Mouse (Mus musculus): Measurements from ENCODE around the gene Add1. TPM values are rescaled to one million over a fixed set of nuclear protein-coding genes. Genes with fewer than 3 reads are reported as not detected.

Gene Add1
- polyA plus RNA-seq, 1 experiment from 2014 or later: 204 TPM

- H3K27me3 ChIP-seq: no peaks in the 10 kb centered on the region
- under 1% methylated on average over 60 of the region's 60 CpGs for WGBS
- peak; percentile 100 for ATAC-seq
Measured at GRCm38 (mm10) chr5:34659686-34660590, 86.5 kb downstream of the Add1 start, which contains the start of the genes Nop14 and Grk4. TSS of gene Nop14 (minus strand) at chr5:34660148. TSS of gene Grk4 (plus strand) at chr5:34660379.

DNA sequence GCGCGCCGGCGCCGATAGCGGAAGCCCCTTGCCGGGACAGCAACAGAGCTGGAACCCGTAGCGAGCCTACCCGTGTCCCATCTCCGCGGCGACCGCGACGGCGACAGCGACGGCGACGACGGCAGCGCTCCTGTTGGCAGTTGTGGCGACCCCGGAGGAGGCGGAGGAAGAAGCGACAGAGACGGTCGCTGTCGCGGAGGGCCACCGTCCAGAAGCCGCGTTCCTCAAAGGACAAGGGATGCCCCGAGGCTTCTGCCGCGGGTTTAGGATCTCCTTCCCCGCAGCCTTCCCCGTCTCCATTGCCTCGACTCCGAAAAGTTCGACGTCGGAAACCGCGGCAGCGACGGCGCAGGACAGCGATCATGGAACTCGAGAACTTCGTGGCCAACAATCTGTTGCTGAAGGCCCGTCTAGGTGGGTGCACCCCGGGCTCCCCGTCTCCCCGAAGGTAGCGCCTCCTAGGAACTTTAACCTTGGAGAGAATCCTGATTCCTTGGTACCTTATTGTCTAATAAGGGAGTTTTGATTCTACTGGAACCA is 87.2 kb downstream of the Add1 start:
- H3K9ac ChIP-seq (replicated peaks): peak overlapping the region; percentile 73
- no peak for ATAC-seq
- peaks cover 20% of the 10 kb centered on the region for H3K4me1 ChIP-seq (replicated peaks)
- peak overlapping the region; percentile 65 for H3K4me2 ChIP-seq (replicated peaks)
- H3K4me3 ChIP-seq (replicated peaks): peak overlapping the region; percentile 72
- H3K27ac ChIP-seq: peak overlapping the region; percentile 86
- no peaks in the 10 kb centered on the region for H3K9me3 ChIP-seq
- WGBS: under 1% methylated on average over 57 of the region's 57 CpGs
- no peaks in the 10 kb centered on the region for H3K27me3 ChIP-seq
- peaks cover 14% of the 10 kb centered on the region for H3K36me3 ChIP-seq

More at GRCm38 (mm10) chr5:34659686-34660590, 86.5 kb downstream of the Add1 start, which contains the start of the genes Nop14 and Grk4:
- H3K9me3 ChIP-seq: no peaks in the 10 kb centered on the region
- peak within 1 kb of the TSS; percentile 73 for H3K9ac ChIP-seq (replicated peaks)
- peaks cover 20% of the 10 kb centered on the region for H3K4me1 ChIP-seq (replicated peaks)
- peak within 1 kb of the TSS; percentile 72 for H3K4me3 ChIP-seq (replicated peaks)
- peaks cover 21% of the 10 kb centered on the region for H3K36me3 ChIP-seq
- H3K27ac ChIP-seq: peak within 1 kb of the TSS; percentile 86
- peak within 1 kb of the TSS; percentile 78 for H3K4me2 ChIP-seq (replicated peaks)

DNA sequence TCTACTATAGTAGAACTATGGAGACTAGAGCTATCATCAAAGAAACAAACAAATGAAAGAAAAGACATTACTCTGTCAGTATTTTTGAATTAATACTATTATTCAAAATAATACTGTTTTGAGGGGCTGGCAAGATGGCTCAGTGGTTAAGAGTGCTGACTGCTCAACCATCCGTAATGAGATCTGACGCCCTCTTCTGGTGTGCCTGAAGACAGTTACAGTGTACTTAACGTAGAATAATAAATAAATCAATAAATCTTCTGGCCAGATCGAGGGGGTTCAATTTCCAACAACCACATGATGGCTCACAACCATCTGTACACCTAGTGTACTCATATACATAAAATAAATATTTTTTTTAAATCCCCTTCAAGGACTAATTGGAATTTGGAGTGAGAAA is 88.4 kb downstream of the Add1 start:
- no peak overlapping the region for H3K4me3 ChIP-seq (replicated peaks)
- no peaks in the 10 kb centered on the region for H3K27me3 ChIP-seq
- H3K4me2 ChIP-seq (replicated peaks): no peak overlapping the region
- WGBS: 85% methylated on average over 4 of the region's 4 CpGs
- ATAC-seq: no peak
- H3K4me1 ChIP-seq (replicated peaks): peaks cover 20% of the 10 kb centered on the region
- no peak overlapping the region for H3K9ac ChIP-seq (replicated peaks)
- H3K9me3 ChIP-seq: no peaks in the 10 kb centered on the region
- H3K27ac ChIP-seq: no peak overlapping the region
- H3K36me3 ChIP-seq: 0 out of 2 replicates have a peak, but pooled peaks cover 4% of the 10 kb centered on the region

- WGBS: 94% methylated on average over 2 of the region's 2 CpGs
- Histone ChIP-seq H3K4me3 (replicated peaks) (no peak overlapping the region), H3K9ac (replicated peaks) (no peak overlapping the region), H3K4me1 (replicated peaks) (peaks cover 18% of the 10 kb centered on the region), H3K9me3 (no peaks in the 10 kb centered on the region), H3K27ac (no peak overlapping the region), H3K27me3 (no peaks in the 10 kb centered on the region), H3K36me3 (no peaks in the 10 kb centered on the region), H3K4me2 (replicated peaks) (no peak overlapping the region)
- no peak for ATAC-seq
Measured at GRCm38 (mm10) chr5:34663231-34663630, 89.8 kb downstream of the Add1 start.

DNA sequence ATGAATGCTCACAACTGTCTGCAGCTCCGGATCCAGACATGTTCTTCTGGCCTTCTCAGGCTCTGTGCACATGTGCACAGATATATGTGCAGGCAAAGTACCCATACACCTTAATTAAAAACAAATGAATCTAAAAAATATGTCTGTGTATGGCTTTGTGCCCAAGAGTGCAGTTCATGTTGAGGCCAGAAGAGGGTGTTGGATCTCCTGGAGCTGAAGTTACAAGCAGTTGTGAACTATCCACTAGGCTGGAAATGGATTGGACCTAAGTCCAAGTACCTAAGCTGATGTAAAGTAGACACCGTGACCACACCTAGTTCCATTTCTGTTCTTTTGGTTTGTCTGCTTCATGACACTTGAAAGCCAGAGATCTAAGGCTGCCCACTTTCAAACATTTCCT is 96.0 kb downstream of the Add1 start:
- H3K9ac ChIP-seq (replicated peaks): no peak overlapping the region
- no peaks in the 10 kb centered on the region for H3K9me3 ChIP-seq
- H3K4me2 ChIP-seq (replicated peaks): no peak overlapping the region
- H3K4me3 ChIP-seq (replicated peaks): no peak overlapping the region
- H3K27me3 ChIP-seq: no peaks in the 10 kb centered on the region
- no peaks in the 10 kb centered on the region for H3K4me1 ChIP-seq (replicated peaks)
- H3K27ac ChIP-seq: no peak overlapping the region
- H3K36me3 ChIP-seq: 0 out of 2 replicates have a peak, but pooled peaks cover 3% of the 10 kb centered on the region
- ATAC-seq: no peak
- 72% methylated on average over 2 of the region's 2 CpGs for WGBS

DNA sequence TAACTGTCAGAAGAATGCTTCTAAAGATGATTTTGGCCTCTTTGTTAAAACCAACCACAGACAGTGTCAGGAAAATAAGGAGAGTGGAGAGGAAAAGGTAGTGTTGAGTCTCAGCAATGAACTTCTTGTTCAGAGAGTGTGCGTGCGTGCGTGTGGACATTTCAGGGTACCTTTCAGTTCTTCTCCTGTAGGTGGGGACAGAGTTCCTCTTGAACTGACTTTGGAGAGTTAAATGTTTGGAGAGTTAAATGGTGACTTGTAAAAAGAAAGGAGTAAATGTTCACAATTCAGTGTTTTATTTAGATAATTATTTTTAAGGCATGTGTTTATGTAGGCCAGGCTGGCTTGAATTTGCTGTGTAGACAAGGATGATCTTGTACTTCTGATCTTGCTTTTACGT is 96.8 kb downstream of the Add1 start:
- H3K4me1 ChIP-seq (replicated peaks): no peaks in the 10 kb centered on the region
- 77% methylated on average over 4 of the region's 4 CpGs for WGBS
- H3K27ac ChIP-seq: no peak overlapping the region
- H3K36me3 ChIP-seq: 0 out of 2 replicates have a peak, but pooled peaks cover 3% of the 10 kb centered on the region
- no peak for ATAC-seq
- H3K27me3 ChIP-seq: no peaks in the 10 kb centered on the region
- H3K4me2 ChIP-seq (replicated peaks): no peak overlapping the region
- H3K4me3 ChIP-seq (replicated peaks): no peak overlapping the region
- no peaks in the 10 kb centered on the region for H3K9me3 ChIP-seq
- no peak overlapping the region for H3K9ac ChIP-seq (replicated peaks)

Small RNA genes lying within 50 kb of the gene (microRNA-seq; reads per million reads assigned to microRNA genes)
- 1.0 reads per million for gene Mir7036b

Other genes starting within 250 kb of the Add1 start
- gene Rnf4, start 237.4 kb upstream of the Add1 start, polyA plus RNA-seq (2015; fragmentation: Nextera tagmentation; extraction: Ambion mirVana): 136 and 141 TPM in 2 replicates
- 19.8 and 20.6 TPM in 2 replicates for gene Fam193a, start 203.7 kb upstream of the Add1 start, polyA plus RNA-seq (2015; fragmentation: Nextera tagmentation; extraction: Ambion mirVana)
- gene Tnip2, start 59.7 kb upstream of the Add1 start, polyA plus RNA-seq (2015; fragmentation: Nextera tagmentation; extraction: Ambion mirVana): 6.9 and 7.3 TPM in 2 replicates
- gene Sh3bp2, start 47.8 kb upstream of the Add1 start, polyA plus RNA-seq (2015; fragmentation: Nextera tagmentation; extraction: Ambion mirVana): 18.3 and 30.8 TPM in 2 replicates
- 78.6 and 84.6 TPM in 2 replicates for gene Mfsd10, start 63.5 kb downstream of the Add1 start, polyA plus RNA-seq (2015; fragmentation: Nextera tagmentation; extraction: Ambion mirVana)
- 22.0 and 23.0 TPM in 2 replicates for gene Nop14, start 86.5 kb downstream of the Add1 start, polyA plus RNA-seq (2015; fragmentation: Nextera tagmentation; extraction: Ambion mirVana)
- gene Grk4, start 86.7 kb downstream of the Add1 start, polyA plus RNA-seq (2015; fragmentation: Nextera tagmentation; extraction: Ambion mirVana): 1.9 and 2.5 TPM in 2 replicates
- gene Htt, start 188.1 kb downstream of the Add1 start, polyA plus RNA-seq (2015; fragmentation: Nextera tagmentation; extraction: Ambion mirVana): 15.1 and 15.5 TPM in 2 replicates